Mouse (Mus musculus) cerebellum, adult 2 months (tissue): ENCODE results near the gene Ric8b. TPM values are rescaled to one million over a fixed set of nuclear protein-coding genes. Genes with fewer than 3 reads are reported as not detected.
A peak's percentile ranks its signal among the peaks of the same experiment; 100 is the strongest.

Experiments
- DNase-seq, 2 experiments: peaks; one replicate each; pipeline ENCODE4 v3.0.0; 2021
- H3K27ac ChIP-seq: fragments of 200-500 bp; 2 replicates; pipeline ENCODE4 v1.5.1; 2012; ENCODE audit warnings: low read length, control low read depth, inconsistent platforms; ENCODE audit not compliant: insufficient read depth
- H3K27me3 ChIP-seq: fragments of 200-500 bp; 2 replicates; pipeline ENCODE4 v1.6.1; 2012; ENCODE audit warnings: inconsistent platforms, mild to moderate bottlenecking, low read length, moderate library complexity; ENCODE audit not compliant: control insufficient read depth, insufficient read depth
- H3K4me1 ChIP-seq: fragments of 200-500 bp; 2 replicates; pipeline ENCODE4 v1.6.1; 2011; ENCODE audit warnings: low read length; ENCODE audit not compliant: control insufficient read depth, insufficient read depth
- H3K4me3 ChIP-seq: fragments of 200-500 bp; replicated peaks from 2 replicates; pipeline ENCODE3; 2011; ENCODE audit warnings: mild to moderate bottlenecking, low read depth, low read length, control low read depth; ENCODE audit not compliant: insufficient read depth
- CTCF ChIP-seq: fragments of 200-500 bp; IDR thresholded peaks from 2 replicates; pipeline ENCODE4 v1.5.1; 2011; ENCODE audit warnings: low read depth, mild to moderate bottlenecking, control low read depth, low read length, moderate library complexity, borderline replicate concordance; ENCODE audit not compliant: insufficient read depth
- POLR2A ChIP-seq: fragments of 200-500 bp; IDR thresholded peaks from 2 replicates; pipeline ENCODE4 v1.6.1; 2011; ENCODE audit warnings: low read length, control low read depth, borderline replicate concordance; ENCODE audit not compliant: insufficient read depth
- WGBS: fragments of 180-500 bp; shearing (Covaris S2); methylation state at CpG from one replicate; pipeline ENCODE4 v1.1.7; 2018; 5-methylcytosine and 5-hydroxymethylcytosine counted together
- polyA plus RNA-seq: library from polyadenylated mRNA; depleted of rRNA; stranded (reverse); fragments of >200 nt; gene quantifications from 2 replicates; pipeline ENCODE4 v1.2.3, GENCODE M21; 2012

Ric8b gene
- polyA plus RNA-seq, 1 experiment, result 43.3 TPM

- TF ChIP-seq CTCF, result no peak
- no peak for TF ChIP-seq POLR2A
- H3K27me3 ChIP-seq, result no peaks in the 10 kb centered on the region
- H3K4me3 ChIP-seq, result no peak overlapping the region
- WGBS, result 4% methylated on average over 5 of the region's 5 CpGs
- no peak overlapping the region for H3K27ac ChIP-seq
- peaks cover 4% of the 10 kb centered on the region; the same call in 1 of the 2 replicates for H3K4me1 ChIP-seq
- DNase-seq, result no peak
Observed at GRCm38 (mm10) chr10:84903742-84904141, 13.7 kb upstream of the Ric8b start.

GRCm38 (mm10) chr10:84906895-84907294 lies 10.5 kb upstream of the Ric8b start:
- H3K4me1 ChIP-seq, result peaks cover 10% of the 10 kb centered on the region
- no peak overlapping the region for H3K4me3 ChIP-seq
- WGBS, result 77% methylated on average over 9 of the region's 9 CpGs
- no peak for DNase-seq
- TF ChIP-seq CTCF (no peak), POLR2A (no peak)
- H3K27me3 ChIP-seq, result peaks cover 1% of the 10 kb centered on the region; the same call in 1 of the 2 replicates
- H3K27ac ChIP-seq, result no peak overlapping the region

- TF ChIP-seq CTCF (no peak), POLR2A (no peak)
- DNase-seq, result no peak
- peaks cover 10% of the 10 kb centered on the region for H3K4me1 ChIP-seq
- peaks cover 1% of the 10 kb centered on the region; the same call in 1 of the 2 replicates for H3K27me3 ChIP-seq
- 51% methylated on average over 3 of the region's 3 CpGs for WGBS
- no peak overlapping the region for H3K4me3 ChIP-seq
- no peak overlapping the region for H3K27ac ChIP-seq
Observed at GRCm38 (mm10) chr10:84908006-84908405, 9.4 kb upstream of the Ric8b start.

GRCm38 (mm10) chr10:84908471-84908870 lies 8.9 kb upstream of the Ric8b start:
- 57% methylated on average over 3 of the region's 3 CpGs for WGBS
- Histone ChIP-seq H3K27ac (no peak overlapping the region), H3K4me3 (no peak overlapping the region), H3K27me3 (peaks cover 1% of the 10 kb centered on the region; the same call in 1 of the 2 replicates), H3K4me1 (peaks cover 10% of the 10 kb centered on the region)
- DNase-seq, result no peak
- TF ChIP-seq CTCF (no peak), POLR2A (no peak)

- no peak overlapping the region for H3K27ac ChIP-seq
- peak in 1 of 2 experiments; percentile 21 for DNase-seq
Observed at GRCm38 (mm10) chr10:84909021-84909801, 8.2 kb upstream of the Ric8b start.

GRCm38 (mm10) chr10:84910194-84910593 lies 7.2 kb upstream of the Ric8b start:
- H3K4me1 ChIP-seq, result peaks cover 6% of the 10 kb centered on the region
- no peak overlapping the region for H3K27ac ChIP-seq
- no peak for DNase-seq
- WGBS, result 52% methylated on average over 7 of the region's 7 CpGs
- TF ChIP-seq POLR2A (no peak), CTCF (no peak)
- peaks cover 1% of the 10 kb centered on the region; the same call in 1 of the 2 replicates for H3K27me3 ChIP-seq
- no peak overlapping the region for H3K4me3 ChIP-seq

More at GRCm38 (mm10) chr10:84909021-84909801, 8.2 kb upstream of the Ric8b start:
- 36% methylated on average over 17 of the region's 17 CpGs for WGBS
- Histone ChIP-seq H3K4me1 (peaks cover 6% of the 10 kb centered on the region), H3K4me3 (no peak overlapping the region), H3K27me3 (peaks cover 1% of the 10 kb centered on the region; the same call in 1 of the 2 replicates)
- no peak for TF ChIP-seq CTCF

GRCm38 (mm10) chr10:84910758-84911384 lies 6.5 kb upstream of the Ric8b start:
- Histone ChIP-seq H3K27ac (no peak overlapping the region), H3K4me3 (no peak overlapping the region), H3K27me3 (peaks cover 1% of the 10 kb centered on the region; the same call in 1 of the 2 replicates), H3K4me1 (peaks cover 6% of the 10 kb centered on the region)
- DNase-seq, result no peak
- 76% methylated on average over 1 of the region's 1 CpGs for WGBS
- TF ChIP-seq POLR2A (no peak), CTCF (no peak)

- TF ChIP-seq CTCF, result no peak
- no peak for TF ChIP-seq POLR2A
- no peak overlapping the region for H3K4me3 ChIP-seq
- WGBS, result 53% methylated on average over 1 of the region's 1 CpGs
Observed at GRCm38 (mm10) chr10:84913148-84913547, 4.3 kb upstream of the Ric8b start.

More at GRCm38 (mm10) chr10:84913148-84913547, 4.3 kb upstream of the Ric8b start:
- no peak for DNase-seq
- Histone ChIP-seq H3K27ac (no peak overlapping the region), H3K4me1 (peaks cover 6% of the 10 kb centered on the region), H3K27me3 (peaks cover 1% of the 10 kb centered on the region; the same call in 1 of the 2 replicates)
